Mouse (Mus musculus) fibroblast of lung, adult 2 months (primary cell): ENCODE results near the gene Plxna2.

Experiments used
- DNase-seq: peaks from one replicate; pipeline ENCODE4 v3.0.0-alpha.2; 2011; ENCODE audit warnings: low read depth

Gene Plxna2

GRCm38 (mm10) chr1:194772053-194772452, 154.0 kb downstream of the Plxna2 start:
- DNase-seq = no peak

- DNase-seq = no peak
These were observed 155.9 kb downstream of the Plxna2 start for GRCm38 (mm10) chr1:194773899-194774298.

GRCm38 (mm10) chr1:194774350-194774749, 156.3 kb downstream of the Plxna2 start:
- no peak for DNase-seq

- no peak for DNase-seq
These were observed 156.7 kb downstream of the Plxna2 start for GRCm38 (mm10) chr1:194774754-194775153.

GRCm38 (mm10) chr1:194775656-194776374, 157.8 kb downstream of the Plxna2 start:
- no peak for DNase-seq

GRCm38 (mm10) chr1:194776510-194777244, 158.7 kb downstream of the Plxna2 start:
- no peak for DNase-seq

GRCm38 (mm10) chr1:194777608-194778007, 159.6 kb downstream of the Plxna2 start:
- no peak for DNase-seq

GRCm38 (mm10) chr1:194780392-194780791, 162.4 kb downstream of the Plxna2 start:
- no peak for DNase-seq

GRCm38 (mm10) chr1:194780794-194781390, 162.9 kb downstream of the Plxna2 start:
- DNase-seq = no peak

GRCm38 (mm10) chr1:194781556-194781955, 163.5 kb downstream of the Plxna2 start:
- DNase-seq = peak; percentile 89

- DNase-seq = no peak
These were observed 164.3 kb downstream of the Plxna2 start for GRCm38 (mm10) chr1:194782325-194782724.

GRCm38 (mm10) chr1:194787626-194788025, 169.6 kb downstream of the Plxna2 start:
- no peak for DNase-seq

- DNase-seq = no peak
These were observed 175.4 kb downstream of the Plxna2 start for GRCm38 (mm10) chr1:194793226-194793924.

GRCm38 (mm10) chr1:194795316-194795715, 177.3 kb downstream of the Plxna2 start:
- DNase-seq = no peak

- DNase-seq = no peak
These were observed 179.8 kb downstream of the Plxna2 start for GRCm38 (mm10) chr1:194797843-194798242.

- DNase-seq = no peak
These were observed 180.5 kb downstream of the Plxna2 start for GRCm38 (mm10) chr1:194798511-194798910.

GRCm38 (mm10) chr1:194808261-194808660, 190.2 kb downstream of the Plxna2 start:
- DNase-seq = no peak

GRCm38 (mm10) chr1:194808681-194809080, 190.7 kb downstream of the Plxna2 start:
- DNase-seq = no peak

GRCm38 (mm10) chr1:194809600-194809999, 191.6 kb downstream of the Plxna2 start:
- DNase-seq = no peak

- DNase-seq = no peak
These were observed 196.2 kb downstream of the Plxna2 start for GRCm38 (mm10) chr1:194814187-194814586.

GRCm38 (mm10) chr1:194815547-194815946, 197.5 kb downstream of the Plxna2 start:
- no peak for DNase-seq

GRCm38 (mm10) chr1:194816913-194817312, 198.9 kb downstream of the Plxna2 start:
- DNase-seq = peak; percentile 69
